Mouse (Mus musculus) retina, embryonic 14.5 days (tissue): ENCODE data around the gene Cmss1.

Source experiments
- DNase-seq: peaks from one replicate; pipeline ENCODE4 v3.0.0-alpha.2; 2015; ENCODE audit warnings: low spot score

Cmss1 gene

DNA sequence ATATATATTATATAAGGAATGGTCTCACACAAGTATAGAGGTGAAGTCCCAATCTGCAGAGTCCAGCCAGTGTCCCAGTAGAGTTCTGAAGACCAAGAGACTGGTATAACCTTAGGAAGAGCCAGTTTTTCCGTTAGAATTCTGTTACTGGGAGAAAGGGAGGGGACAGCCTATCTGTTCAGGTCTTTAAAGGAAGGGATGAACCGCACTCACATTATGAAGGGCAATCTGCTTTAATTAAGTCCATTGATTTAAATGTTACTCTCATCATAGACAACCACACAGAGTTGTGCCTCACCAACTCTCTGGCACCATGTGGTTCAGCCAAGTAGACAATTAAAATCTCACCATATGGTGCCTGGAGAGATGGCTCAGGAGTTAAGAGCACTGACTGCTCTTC is 313.9 kb downstream of the Cmss1 start, which contains the start of gene Tmem30c:
TSS of gene Tmem30c (minus strand) at position 101 of the 400 bp plus-strand sequence.
- no peak for DNase-seq

DNA sequence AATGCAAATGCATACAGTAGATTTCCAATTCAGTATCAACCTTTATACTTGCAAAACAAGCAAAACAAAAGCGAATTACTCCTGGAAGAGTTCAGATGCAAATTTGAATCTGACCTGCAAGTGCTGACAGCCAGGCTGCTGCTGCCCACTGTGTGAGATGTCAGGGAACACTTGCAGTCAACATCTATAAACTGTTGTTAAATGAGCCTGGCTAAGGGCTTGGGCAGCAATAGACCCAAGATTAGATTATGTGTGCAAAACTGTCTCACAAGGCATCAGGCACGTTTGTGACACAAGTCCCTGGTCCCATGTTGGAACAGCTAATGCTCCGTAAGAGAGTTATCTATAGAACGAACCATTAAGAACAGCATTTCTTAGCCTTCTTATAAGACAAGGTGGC is 314.4 kb downstream of the Cmss1 start:
- DNase-seq = no peak

DNA sequence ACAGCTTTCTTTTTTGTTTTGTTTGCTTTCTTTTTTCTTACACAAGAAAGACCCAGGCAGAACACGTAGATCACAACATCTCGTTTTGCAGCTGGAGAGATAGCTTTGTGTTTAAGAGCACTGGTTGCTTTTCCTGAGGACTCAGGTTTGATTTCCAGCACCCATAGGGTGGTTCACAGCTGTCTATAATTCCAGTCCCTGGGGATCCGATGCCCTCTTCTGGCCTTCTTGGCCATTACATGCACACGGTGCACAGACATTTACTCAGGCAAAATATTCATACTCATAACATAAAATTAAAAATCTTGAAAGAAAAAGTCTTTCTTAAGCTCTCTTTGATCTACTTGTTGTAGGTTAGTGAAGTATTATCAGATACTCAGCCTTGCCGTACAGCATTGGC is 315.0 kb downstream of the Cmss1 start:
- DNase-seq = no peak

DNA sequence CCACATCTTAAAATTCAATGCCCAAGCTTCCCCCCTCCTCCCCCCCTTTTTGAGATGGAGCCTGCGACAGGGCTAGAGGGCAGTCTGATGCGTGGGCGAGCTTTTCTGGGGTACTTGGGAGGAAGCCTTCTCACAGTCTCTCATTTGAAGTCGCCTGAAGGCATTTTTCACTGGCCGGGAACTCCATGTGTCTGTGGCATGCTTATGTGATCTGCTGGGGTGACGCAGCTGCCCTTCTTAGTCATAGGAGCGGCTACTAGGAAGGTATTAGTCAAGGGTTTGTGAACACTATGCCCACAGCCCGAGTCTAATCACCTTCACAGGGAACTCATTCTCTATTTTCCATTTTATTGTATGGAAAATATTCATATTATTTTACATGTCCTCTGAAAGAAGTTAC is 325.2 kb downstream of the Cmss1 start:
- DNase-seq = no peak

DNA sequence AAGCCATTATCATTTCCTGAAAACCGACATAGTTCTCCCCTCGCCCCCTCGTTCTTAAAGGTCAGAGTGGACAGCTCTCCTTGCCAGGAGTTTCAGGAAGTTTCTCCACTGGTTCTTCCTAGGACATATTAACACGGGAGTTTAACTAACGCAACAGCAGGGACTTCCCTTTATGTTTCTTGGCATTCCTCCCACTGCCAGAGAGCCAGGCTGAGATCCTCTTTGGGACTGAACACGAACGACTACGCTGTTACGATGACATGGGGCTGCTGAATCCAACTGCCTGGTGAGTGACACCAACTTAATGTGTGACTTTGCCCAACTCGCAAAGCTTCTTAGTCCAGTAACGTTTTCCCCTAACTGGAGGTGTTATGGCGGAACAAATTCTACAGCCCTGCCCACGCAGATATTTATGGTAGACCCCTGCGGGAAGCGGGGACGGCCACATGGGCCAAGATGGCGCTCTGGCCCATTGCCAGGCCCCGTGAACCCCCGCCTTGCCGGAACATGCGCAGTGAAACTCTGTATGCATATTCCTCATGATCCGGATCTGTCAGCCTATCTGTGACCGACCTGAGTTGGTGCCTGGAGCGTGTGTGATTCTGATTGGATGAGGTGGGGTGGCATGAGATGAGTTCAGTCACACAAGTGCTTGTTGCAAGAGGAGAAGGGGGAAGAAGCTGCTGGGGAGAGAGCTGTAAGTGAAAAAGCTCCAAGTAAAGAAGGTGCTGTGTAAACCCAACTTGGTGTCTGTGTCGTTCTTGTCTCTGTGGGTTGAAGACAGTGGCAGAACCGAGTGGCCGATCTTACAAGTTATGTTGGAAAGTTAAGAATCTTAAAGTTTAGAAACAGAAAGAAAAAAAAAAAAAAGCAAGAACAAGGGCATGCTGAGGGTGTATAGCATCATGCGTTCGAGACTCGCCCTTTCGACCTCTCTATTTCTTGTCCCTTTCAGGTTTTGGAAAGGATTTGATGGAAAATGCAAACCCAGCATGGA is 326.1 kb downstream of the Cmss1 start:
- no peak for DNase-seq

DNA sequence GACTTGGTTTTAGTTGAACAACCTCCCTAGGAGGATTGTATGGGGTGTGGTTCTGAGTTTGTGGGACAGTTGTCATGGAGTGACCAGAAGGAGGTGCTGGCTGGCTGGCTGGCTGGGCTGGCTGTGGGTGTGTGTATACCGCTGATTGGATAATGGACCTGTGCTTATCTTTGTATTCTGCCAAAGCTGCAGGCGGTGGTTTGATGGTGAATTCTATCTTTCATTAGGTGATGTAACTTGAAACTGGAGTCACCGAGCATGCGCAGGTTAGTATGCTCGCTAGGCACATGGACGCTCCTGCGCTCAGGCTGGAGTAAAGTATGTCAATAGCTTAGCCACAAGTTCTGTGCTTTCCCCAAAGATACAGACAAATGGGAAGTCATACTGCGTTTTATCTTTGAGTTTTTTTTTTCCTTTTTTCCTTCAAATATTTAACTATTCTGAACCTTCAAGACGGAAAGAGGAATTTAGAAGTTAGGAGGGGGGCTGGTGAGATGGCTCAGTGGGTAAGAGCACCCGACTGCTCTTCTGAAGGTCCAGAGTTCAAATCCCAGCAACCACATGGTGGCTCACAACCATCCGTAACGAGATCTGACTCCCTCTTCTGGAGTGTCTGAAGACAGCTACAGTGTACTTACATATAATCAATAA is 327.6 kb downstream of the Cmss1 start:
- no peak for DNase-seq

DNA sequence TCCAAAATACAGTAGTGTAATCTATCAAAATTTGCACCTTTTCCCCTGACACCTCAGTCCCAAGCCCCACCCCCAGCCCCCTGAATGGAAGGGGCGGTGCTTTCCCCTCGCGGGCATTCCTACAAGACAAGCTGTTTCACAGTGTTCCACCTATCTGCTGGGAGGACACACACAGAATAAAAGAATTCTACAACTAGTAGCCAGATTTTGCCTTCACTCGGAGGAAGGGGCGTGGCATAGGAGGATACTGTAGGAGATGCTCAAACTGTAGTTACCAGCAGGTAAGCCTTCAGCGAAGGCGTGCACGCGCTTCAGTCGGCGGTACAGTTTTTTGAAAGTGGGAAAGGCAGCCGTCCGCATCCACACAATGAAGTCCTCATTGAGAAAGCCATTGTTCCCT is 336.9 kb downstream of the Cmss1 start:
- DNase-seq = no peak

DNA sequence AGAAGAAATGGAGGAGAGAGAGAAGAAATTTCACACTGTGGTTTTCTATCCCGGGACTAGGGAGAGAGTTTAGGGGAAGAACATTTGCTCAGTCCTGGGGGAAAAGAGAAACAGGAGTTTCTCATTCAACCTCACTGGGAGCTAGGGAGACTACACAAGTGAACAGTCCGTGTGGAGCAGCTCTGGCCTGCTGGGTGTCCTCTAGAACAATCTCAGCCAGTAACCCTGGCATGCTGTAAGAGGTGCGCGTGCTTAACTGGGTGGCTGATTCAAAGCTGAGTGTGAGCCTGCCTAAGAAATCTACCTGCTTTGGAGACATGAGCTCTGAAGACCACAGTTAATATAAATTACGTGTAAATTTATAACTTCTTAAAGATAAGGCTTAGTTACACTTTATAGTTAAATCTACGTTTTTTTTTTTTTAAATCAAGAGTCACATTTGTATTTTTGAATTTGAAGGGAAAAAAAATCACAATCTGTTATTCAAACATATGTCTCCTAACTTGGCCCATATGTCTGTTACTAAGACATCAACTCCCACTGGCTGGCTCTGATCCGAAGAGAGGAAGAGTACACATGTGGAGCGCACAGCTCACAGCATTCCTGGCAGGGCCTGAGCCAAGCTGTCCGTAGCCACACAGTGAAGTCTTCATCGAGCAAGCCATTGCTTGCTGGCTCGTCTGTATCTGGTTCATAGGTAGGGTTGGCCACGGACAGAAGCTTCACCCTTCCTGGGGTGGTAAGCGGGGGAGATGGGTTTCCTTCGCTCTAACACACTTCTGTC is 338.4 kb downstream of the Cmss1 start:
- DNase-seq = no peak

DNA sequence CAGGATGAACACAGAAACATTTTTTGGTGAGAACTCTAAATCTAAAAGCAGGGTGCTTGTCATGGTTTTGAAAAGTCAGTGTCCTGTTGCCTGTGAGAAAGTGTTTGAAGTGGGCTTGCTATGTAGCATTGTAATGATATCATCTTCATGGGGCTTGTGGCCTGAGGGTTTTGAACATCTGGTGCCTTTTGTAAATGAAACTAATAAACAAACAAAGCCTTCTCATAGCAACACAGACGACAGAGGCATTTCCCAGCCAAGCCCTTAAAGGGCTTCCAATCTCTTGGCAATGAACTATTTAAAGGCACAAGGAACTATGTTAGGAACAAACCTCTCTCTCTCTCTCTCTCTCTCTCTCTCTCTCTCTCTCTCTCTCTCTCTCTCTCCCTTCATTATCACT is 339.6 kb downstream of the Cmss1 start:
- no peak for DNase-seq

DNA sequence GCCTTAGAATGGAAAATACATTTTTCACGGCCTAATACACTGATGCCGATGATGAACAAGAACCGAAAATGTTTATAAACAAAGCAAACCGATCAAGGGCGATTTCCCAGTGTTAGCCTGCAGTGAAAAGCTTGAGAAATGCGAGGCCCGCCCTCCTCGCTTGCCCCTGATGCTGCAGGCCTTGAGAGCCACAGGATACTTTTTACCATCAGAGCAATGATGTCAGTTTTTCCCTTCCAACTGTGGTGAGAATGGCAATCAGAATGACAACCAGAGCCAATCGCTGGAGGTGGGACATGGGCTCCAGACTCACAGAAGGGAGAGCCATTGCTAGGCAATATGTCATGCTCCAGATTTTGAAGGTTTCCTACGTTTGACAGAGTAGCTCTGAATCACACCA is 346.5 kb downstream of the Cmss1 start:
- no peak for DNase-seq

DNA sequence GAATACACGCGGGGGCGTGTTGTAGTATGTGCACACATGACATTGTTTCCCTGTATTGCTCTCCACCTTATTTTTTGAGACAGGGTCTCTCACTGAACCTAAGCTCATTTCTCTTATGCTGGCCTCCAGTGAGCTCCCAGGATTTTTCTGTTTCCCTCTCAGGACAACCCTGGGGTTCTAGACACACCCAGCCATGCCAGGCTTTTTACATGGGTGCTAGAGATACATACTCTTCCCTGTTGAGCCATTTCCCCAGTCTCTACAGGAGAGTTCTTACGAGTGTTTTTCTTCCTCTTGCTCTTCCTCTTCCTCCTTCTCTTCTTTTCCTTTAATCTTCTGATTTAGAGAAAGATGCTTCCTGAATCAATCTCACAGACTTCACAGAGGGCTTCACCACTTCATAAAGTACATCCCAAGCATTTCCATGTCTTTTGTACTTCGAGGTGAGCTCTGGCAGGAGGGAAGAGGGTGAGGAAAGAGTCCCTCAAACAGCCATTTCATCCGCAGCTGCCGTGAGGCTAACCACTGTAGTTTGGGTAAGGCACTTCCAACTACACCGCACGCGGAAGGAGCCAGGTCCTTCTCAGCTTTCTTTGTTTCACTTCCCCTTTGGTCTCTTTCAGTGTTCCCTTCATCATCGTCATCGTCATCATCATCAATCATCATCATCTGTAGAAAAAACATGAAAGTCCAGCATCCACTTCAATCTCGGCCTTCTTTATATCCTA is 347.1 kb downstream of the Cmss1 start:
- DNase-seq = no peak
